Mouse (Mus musculus): ENCODE results near the gene Pan2.
"Not testable (repeated sequence)": the region's sequence is repeated elsewhere in the genome, so short reads cannot be mapped to it uniquely, and the experiment has no call there.

Pan2 gene

DNA sequence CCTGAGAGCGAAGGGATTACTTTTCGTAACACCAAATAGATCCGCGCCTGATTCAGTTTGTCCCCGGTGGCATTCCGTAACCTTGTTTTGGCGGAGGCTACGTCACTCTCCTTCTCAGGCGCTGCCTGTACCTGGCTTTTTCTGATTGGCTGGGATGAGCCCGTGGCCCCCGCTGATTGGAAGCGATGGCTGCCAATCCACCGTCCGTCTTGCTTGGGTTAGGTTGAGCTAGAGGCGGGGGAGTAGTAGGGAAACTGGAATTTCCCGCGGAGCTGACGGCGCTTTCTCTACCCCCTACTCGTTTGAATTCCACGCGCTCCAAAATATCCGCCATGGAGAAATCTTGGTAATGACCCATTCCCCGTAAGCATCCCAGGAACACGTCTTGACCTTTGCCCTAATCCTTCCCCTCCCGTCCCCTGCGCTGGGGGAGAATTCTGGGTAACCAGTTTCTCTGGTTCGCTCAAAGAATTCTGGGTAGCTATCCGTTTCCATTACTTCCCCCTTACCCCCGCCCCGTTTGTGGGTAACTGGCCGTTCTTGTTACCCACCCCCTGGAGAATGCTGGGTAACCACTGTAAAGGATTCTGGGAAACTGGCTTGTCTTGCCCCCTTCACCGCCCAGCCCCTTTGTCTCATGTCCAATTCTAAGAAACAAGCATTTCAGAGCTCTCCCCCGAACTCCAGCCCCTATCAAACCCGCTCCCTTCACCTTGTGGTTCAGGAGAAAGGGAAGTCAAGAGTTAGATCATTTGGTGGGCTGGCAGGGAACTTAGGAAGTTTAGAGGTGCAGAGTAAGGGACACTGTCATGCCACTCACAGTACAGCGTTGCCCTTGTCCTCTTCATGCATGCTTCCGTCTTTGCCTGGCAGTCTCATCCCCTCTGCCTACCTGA, at the start of gene Pan2:
TSS of gene Pan2 (plus strand) at position 210 of the 896 bp plus-strand sequence.
- DNase-seq (ENCODE audit: low spot score): peak; percentile 99

DNA sequence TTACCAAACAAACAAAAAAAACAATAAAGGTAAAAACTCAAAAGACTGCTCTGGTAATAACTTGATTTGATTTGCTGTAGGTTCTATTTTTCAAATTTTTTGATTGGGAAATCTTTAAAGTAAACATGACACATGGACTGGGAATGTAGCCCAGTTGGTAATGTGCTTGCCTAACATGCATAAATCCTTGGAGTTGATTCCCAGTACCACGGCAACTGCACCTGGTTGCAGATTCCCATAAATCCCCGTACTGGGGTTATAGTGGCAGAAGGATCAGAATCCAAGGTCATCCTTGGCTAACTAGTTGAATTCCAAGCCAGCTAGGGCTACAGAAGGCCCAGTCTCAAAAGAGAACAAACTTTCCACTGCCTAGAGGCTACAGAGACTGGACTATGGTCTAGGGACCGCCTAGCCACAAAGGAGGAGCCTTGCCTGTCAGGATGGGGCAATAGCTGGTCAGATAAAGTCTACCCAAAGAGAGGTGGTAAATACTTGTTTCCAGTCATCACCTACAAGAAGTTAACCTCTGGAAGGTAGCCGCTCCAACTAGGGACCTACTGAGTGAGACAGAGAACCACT, 49.4 kb upstream of the Pan2 start, which contains the start of gene Apon:
TSS of gene Apon (plus strand) at position 420 of the 579 bp plus-strand sequence.
- DNase-seq (ENCODE audit: low spot score): no peak

DNA sequence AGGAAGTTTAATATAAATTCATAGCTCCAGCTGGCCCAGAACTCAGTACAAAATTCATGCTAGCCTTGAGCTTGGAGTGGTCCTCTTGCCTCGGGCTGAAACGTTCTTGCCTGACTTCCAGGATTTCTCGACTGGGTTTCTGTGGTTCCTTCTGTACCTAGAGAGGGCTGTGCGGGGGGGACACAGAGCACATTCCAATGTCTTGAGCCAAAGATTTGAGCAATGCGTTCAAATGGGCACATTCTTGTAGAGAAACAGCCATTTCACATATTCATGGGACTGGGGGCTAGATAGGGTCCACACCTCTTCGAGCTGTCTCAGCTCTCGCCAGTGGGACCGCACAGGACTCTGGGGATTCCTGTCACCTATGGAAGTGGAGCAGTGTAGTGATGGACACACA, 47.2 kb upstream of the Pan2 start:
- DNase-seq (ENCODE audit: low spot score): no peak

DNA sequence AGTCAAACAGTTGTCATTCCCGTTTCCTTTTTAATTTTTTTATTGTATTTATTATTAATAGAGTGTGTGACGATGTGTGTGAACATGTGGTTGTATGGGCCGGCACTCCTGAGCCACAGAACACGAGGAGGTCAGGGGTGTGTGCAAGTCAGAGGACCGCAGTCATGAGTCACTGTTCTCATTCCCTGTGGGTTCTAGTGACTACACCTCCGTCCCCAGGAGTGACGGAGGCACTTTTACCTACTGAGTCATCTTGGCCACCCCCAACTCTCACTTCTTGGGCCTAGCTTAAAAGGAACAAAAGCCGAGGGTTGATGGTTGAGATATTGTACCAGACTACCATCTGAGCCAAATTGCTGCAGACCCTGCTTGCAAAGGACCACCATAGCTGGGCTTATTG, 46.8 kb upstream of the Pan2 start:
- no peak for DNase-seq (ENCODE audit: low spot score)

DNA sequence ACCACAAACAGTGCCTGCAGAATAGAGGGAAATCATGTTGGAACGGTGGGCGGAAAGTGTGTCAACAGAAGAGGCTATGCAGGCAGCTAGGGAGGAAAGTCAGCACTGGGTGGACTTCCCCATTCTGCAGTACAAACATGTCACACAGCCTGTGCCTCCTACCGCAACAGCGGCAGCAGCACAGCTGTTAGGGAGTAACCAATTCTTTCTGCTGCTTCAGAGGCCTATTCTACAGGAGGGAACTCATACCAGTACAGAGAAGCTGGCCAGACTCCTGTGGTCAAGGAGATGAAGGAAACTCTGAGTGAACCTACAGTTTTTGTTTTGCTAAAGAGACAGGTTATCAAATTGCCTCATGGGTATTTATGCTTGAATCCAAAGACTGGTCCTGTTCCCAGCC, 44.2 kb upstream of the Pan2 start:
- no peak for DNase-seq (ENCODE audit: low spot score)

DNA sequence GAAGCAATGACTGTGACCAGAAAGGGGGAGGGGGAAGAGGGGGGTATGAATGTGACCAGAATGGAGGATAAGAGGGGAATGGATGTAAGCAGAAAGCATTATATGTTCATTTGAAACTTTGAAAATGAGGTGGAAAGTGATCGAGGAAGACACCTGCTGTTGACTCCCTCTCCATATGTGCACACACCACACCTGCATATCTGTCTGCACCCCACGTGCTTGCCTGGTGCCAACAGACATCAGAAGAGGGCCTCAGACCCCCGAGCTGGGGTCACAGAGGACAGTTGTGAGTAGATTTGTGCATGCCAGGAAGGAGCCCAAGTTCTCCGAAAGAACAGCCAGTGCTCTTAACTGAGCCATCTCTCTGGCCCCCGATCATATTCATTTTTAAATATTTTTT, 43.2 kb upstream of the Pan2 start:
- no peak for DNase-seq (ENCODE audit: low spot score)

DNA sequence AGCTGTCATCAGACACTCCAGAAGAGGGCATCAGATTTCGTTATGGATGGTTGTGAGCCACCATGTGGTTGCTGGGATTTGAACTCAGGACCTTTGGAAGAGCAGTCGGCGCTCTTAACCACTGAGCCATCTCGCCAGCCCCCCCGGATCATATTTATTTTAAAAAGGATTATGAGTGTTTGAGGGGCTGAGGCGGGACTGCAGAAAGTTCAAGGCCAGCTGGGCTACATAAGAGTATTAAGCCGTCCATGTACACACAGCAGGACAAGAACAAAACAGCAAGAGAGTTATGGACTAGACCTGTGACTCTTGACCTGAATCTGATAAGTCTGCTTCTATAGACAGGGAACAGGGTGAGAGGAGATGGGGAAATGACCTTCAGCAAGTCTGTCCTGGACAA, 42.8 kb upstream of the Pan2 start:
- not testable (repeated sequence) for DNase-seq (ENCODE audit: low spot score)

DNA sequence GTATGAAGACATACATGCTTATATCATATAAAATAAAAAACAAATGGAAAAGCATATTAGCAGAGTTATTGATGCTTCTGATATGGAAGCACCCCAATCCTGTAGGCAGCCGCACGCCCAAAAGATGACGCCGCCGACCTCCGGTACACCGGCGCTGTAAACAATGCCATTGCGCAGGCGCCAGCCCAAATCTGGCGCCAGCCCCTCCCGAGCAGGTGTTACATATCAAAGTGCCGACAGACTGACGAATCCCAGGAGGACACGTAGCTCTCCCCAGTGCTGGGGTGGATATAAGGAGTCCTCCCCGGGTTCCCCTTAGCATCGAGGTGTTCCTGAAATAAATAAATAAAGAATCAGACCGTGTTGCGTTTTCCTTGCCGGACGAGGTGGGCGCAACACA, 40.8 kb upstream of the Pan2 start:
- no peak for DNase-seq (ENCODE audit: low spot score)

DNA sequence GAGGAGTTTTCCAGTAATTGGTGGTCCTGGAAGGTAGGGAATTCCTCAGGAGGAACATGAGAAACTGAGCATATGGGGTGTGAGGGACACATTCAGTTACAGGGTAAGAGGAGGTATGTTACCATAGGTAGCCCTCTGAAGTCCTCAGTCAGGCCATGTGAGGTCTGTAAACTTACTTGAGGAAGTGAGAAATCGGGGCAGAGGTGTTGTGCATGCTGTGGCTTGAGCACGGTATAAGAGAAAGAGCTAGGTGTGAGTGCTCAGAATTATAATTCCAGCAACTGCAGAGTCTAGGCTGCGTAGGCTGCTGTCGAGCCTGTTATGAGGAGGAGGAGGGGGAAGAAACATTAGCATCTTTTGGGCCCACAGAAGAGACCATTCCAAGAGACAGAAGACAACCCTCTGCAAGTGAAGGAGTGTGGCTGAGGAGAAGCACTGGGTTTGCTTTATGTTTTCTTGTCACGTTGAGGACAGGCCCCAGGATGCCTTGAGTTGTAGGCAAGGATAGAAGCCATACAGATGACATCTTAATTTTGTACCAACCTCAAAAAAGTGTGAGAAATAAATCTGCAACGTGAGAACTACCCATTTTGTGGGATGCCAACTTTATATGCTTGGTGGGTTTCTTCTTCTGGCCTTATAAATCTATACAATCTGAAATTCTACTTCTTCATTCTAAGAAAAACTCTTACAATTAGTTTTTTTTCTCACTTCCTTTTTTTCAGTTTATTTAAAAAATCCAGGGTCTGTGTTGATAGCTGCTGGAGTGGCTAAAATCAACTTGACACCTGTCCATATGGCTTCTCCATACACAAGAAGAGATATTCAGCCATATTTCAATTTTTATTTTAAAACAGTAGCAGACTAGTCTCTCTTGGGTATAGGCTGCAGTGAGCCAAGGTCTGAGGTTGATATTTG, 39.5 kb upstream of the Pan2 start:
- DNase-seq (ENCODE audit: low spot score): no peak

DNA sequence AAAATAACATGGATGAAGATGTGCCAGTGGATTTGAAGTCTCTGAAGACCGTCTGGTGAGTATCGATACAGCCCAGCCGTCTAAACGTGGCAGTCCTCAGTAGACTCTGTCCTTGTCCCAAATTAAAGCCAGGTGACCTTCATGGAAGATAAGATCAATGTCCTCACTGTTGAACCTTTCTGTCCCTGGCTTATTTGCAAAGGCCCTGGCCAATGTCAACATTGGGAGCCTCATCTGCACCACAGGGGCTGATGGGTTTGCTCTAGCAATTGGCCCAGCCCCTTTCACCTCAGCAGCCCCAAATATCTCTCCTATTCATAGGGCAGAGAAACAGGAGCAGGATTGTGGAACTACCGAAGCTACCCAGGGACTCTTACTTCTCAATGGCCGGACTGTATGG, 34.8 kb upstream of the Pan2 start, which contains the start of gene Apof:
TSS of gene Apof (plus strand) at position 301 of the 400 bp plus-strand sequence.
- DNase-seq (ENCODE audit: low spot score): no peak

DNA sequence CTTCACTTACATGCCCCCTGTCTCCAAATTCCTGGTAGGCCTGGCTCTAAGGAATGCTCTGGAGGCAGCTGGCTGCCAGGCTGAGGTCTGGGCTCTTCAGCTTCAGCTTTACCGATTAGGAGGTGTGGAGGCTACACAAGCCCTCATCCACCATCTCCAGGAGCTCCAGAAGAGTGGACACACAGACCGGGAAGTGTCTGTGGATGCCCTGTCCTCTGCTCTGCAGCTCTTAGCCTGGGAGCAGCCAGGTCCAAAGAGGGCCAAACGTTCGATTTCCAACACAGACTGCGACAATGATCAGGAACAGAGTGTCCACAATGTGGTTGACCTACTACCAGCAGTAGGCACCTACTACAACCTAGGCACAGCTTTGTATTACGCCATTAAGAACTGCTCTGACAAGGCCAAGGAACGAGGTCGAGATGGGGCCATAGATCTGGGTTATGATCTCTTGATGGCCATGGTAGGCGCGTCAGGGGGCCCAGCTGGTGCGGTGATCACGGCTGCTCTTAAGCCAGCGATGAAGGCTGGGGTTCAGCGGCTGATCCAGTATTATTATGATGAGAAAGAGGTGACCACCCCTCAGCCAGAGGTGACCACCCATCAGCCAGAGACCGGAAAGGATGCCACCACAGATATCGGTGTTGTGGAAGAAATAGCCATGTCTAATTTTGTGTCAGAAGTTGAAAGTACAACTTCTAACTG, 33.8 kb upstream of the Pan2 start:
- no peak for DNase-seq (ENCODE audit: low spot score)

DNA sequence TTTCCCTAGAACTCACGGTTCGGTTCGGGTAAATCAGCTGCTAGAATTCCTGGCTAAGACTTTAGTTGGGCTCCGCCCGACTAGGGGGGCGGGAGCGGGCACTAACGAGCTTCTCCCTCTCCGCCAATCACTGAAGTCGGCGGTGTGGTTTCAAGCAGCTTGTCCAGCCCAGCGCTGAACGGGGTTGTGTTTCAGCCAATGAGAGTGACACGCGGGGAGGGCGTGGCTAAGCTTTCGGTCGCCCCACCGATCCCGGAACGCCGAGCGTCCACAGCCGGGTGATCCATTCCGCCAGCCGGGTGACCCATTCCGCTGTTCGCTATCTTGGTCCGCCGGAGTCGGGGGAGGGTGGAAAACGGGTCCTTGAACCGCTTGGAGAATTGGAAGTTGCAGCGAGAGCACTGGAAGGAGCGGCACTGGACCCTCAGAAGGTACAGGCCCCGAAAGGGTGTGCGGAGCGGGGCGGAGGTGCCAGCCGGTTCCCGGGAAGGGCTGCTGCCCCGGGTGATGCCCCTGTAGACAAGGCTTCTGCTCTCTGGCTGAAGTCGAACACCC, 32.8 kb upstream of the Pan2 start, which contains the start of gene Stat2:
TSS of gene Stat2 (plus strand) at position 273 of the 555 bp plus-strand sequence.
- peak; percentile 92 for DNase-seq (ENCODE audit: low spot score)

DNA sequence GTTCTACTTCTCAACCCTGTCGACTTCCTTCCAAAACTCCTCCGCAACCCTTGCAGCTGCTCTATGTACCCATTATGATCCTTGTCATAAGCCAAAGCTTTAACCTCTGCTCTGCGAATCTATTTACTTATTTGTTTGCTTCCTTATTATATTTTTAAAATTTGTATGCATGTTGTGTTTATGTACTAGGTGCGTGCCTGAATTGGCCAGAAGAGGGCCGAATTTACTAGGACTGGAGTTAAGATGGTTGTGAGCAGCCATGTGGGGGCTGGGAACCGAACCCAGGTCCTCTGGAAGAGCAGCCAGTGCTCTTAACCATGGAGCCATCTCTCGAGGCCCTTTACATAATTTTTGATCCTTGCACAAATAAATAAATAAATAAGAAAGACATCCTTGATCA, 32.3 kb upstream of the Pan2 start:
- DNase-seq (ENCODE audit: low spot score): no peak

DNA sequence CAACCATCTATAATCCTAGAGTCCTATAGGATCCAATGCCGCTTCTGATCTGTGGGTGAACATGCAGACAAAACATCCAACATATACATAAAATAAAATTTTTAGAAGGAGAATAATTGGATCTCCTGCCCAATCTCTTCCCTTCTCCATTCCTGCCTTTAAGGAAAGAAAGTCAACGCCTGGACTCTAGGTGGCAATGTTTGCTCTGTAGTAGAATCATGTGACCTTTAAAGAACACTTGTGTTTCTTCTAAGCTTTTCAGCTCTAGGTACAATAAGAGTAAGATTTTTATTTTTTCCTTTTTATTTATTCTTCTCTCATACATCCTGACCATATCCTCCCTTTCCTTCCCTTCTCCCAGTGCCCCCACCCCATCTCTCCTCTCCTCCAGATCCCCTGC, 31.3 kb upstream of the Pan2 start:
- DNase-seq (ENCODE audit: low spot score): no peak

DNA sequence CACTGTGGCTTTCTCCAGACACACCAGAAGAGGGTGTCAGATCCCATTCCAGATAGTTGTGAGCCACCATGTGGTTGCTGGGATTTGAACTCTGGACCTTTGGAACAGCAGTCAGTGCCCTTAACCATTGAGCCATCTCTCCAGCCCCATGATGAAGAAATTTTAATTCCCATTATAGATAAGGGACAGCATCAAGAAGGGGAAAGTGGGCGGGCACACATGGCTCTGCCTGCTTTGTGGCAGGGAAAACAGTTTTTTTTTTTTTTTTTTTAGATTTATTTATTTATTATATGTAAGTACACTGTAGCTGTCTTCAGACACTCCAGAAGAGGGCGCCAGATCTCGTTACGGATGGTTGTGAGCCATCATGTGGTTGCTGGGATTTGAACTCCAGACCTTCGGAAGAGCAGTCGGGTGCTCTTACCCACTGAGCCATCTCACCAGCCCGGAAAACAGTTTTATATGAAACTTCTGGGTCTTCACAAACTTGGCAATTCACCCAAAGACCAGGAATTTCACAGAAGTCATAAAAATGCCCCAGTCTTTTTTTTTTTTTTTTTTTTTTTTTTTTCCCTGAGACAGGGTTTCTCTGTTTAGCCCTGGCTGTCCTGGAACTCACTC, 30.2 kb upstream of the Pan2 start:
- DNase-seq (ENCODE audit: low spot score): not testable (repeated sequence)

DNA sequence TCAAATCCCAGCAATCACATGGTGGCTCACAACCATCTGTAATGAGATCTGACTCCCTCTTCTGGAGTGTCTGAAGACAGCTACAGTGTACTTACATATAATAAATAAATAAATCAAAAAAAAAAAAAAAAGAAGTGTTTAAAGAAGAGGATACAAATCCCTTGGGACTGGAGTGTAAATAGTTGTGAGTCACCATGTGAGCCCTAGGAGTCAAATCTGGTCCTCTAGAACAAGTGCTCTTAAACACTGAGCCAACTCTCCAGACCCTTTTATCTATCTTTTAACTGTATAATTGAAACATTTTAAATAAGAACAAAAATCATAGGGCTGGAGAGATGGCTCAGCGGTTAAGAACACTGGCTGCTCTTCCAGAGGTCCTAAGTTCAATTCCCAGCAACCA, 27.8 kb upstream of the Pan2 start:
- not testable (repeated sequence) for DNase-seq (ENCODE audit: low spot score)

DNA sequence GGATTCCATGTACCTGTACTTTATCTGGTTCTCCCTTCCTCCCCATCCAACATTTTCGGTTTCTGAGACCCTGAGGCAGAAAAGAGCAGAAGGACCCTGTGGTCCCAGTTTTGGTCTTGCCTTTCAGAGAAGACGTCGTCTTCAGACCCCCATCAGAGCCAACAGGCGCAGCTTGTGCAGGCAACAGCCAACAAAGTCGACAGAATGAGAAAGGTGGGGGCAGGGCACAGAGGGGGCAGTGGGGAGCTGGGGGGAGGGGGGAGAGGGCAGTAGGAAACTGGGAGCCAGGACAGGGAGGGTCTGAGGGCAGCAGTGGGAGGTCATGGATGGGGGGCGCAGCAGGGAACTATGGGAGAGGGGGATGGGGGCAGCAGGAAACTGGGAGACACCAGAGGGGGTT, 25.0 kb upstream of the Pan2 start:
- no peak for DNase-seq (ENCODE audit: low spot score)

DNA sequence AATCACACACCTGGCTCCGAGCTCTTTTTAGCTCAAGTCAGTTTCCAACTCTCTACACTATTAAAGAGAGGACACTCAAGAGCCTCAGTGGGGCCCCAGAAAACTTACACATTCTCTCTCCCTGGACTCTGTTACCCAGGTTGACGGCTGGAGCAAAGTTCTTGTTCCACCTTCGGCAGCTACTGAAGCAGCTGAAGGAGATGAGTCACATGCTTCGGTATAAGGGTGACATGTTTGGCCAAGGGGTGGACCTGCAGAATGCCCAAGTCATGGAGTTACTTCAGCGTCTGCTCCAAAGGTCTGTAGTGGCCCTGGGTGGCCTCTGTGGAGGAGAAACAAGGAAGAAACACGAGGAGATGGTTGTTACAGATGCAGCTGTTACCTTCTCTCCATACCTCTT, 22.2 kb upstream of the Pan2 start:
- no peak for DNase-seq (ENCODE audit: low spot score)

DNA sequence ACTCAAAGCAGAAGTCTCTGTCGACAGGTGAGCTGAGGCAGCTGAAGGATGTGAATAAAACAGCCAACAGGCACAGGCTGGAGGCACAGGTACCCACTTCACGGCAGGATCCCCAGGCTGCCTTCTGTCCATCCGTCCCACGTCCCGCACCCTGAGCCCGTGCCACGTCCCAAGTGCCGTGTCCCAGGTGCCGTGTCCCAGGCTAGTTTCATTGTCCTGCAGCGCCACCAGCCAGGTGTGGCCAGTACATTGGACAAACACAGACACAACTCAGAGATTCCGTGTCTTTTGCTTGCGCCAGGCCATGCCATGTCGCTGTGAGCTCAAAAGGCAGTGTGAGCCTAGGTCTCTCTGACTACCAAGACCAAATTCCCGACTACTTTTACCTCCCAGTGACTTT, 21.5 kb upstream of the Pan2 start:
- DNase-seq (ENCODE audit: low spot score): no peak

DNA sequence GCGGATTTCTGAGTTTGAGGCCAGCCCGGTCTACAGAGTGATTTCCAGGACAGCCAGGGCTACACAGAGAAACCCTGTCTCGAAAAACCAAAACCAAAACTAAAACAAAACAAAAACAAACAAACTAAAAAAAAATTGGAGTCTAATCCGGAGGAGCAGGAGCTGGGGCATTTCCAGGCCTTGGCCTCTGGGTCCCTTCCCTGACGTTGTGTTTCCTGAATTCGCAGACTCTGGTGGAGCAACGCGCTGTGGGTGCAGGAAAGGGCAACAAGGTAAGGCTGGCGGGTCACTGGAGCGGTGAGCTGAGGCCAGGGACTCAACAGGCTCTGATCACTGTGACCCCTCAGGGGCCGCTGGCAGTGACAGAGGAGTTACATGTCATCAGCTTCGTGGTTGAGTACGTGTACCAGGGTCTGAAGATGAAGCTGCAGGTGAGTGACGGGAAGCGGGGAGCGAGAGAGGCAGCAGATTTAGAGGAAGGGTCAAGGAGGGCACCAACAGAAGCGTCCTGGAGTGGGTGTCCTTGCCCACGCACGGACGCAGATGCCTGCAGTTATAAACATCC, 20.2 kb upstream of the Pan2 start:
- DNase-seq (ENCODE audit: low spot score): no peak
